Mouse (Mus musculus) forelimb bud, embryonic 11.5 days (tissue): ENCODE measurements around the gene Sox5.
A peak's percentile ranks its signal among the peaks of the same experiment; 100 is the strongest.

ENCODE experiments used
- DNase-seq: peaks from one replicate; pipeline ENCODE4 v3.0.0-alpha.2; 2012; ENCODE audit warnings: low read depth, low spot score

The Sox5 gene

GRCm38 (mm10) chr6:144429276-144429675, 352.5 kb downstream of the Sox5 start:
- no peak for DNase-seq

- DNase-seq: no peak
Measured at GRCm38 (mm10) chr6:144408030-144408429, 373.7 kb downstream of the Sox5 start.

- peak; percentile 73 for DNase-seq
Measured at GRCm38 (mm10) chr6:144398115-144398514, 383.7 kb downstream of the Sox5 start.

- DNase-seq: no peak
Measured at GRCm38 (mm10) chr6:144393151-144393550, 388.6 kb downstream of the Sox5 start.

GRCm38 (mm10) chr6:144389333-144390054, 392.3 kb downstream of the Sox5 start:
- DNase-seq: no peak

- no peak for DNase-seq
Measured at GRCm38 (mm10) chr6:144387539-144388255, 394.1 kb downstream of the Sox5 start.

GRCm38 (mm10) chr6:144380641-144381040, 401.1 kb downstream of the Sox5 start:
- no peak for DNase-seq

DNA sequence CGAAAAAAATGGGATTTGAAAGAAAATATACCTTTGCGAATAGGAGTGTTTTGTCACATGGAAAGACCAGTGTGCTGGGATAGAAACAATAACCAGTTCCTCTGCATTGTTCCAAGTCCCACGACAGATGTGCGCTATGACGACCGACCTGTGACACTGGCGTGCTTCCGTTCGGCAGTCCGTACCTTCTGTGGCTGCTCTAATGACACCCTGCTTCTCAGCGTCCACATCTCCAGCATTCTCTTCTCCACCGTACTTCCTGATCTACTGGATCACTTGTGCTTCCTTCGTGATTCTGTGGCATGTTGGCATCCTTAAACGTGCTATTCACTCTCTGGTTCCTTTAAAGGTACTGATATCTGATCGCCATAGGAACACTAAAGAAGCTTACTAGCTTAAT, 401.6 kb downstream of the Sox5 start:
- no peak for DNase-seq

GRCm38 (mm10) chr6:144374810-144375209, 407.0 kb downstream of the Sox5 start:
- DNase-seq: no peak

GRCm38 (mm10) chr6:144370699-144371098, 411.1 kb downstream of the Sox5 start:
- DNase-seq: no peak

GRCm38 (mm10) chr6:144367626-144368077, 414.1 kb downstream of the Sox5 start:
- no peak for DNase-seq

DNA sequence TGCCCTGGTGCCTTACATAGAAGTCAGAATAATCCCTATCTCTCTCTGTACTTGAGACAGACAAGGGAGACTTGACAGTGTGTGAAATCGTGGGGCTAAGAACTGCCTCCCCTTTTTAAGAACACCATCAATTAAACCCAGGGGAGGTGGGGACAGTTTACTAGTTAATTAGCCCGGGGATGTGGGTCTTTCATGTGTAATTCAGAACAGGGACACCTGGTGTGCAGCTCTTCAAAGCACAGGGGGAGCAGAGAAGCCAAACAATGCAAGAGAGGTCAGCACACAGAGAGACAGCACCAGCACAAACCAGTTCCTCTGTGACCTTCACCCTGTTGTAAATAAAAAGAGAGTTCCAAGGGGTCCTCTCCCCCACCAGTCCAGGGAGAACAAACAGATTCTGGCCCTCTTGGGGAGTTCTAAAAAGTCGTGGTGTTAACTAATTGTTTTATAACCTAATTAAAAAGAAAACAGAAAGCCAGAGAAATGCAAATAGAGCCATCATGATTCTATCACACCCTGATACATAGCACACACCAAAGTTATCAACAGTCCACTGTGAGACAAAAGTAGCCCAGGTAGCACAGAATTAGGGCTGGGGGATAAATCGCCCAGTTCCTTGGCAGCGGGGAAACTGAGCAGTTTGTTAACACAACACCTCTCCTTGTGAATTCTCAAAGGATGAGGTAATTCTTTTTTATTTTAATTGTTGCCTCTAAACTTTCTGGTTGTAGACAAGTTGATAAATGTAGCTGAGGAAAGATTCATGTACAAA, 420.3 kb downstream of the Sox5 start:
- peak; percentile 46 for DNase-seq

- DNase-seq: no peak
Measured at GRCm38 (mm10) chr6:144357081-144357480, 424.7 kb downstream of the Sox5 start.

GRCm38 (mm10) chr6:144351049-144351448, 430.7 kb downstream of the Sox5 start:
- no peak for DNase-seq

- DNase-seq: no peak
Measured at GRCm38 (mm10) chr6:144343338-144343737, 438.4 kb downstream of the Sox5 start.

DNA sequence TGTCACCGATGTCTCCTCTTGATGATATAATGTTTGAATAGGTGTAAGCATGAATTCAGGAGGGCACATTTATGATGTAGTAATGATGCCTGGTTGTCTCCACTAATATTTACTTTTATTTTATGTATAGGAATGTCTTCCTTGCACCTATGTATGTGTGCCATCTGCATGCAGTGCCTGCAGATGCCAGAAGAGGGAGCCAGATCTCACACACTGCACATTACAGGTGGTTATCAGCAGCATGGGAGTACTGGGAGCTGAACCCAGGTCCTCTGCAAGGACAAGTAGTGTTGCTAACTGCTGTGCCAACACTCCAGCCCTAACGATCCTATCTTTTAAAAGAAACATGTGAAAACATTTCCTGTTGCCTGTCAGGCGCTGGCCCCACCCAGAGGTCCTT, 442.2 kb downstream of the Sox5 start:
- no peak for DNase-seq

GRCm38 (mm10) chr6:144339006-144339405, 442.8 kb downstream of the Sox5 start:
- no peak for DNase-seq

- DNase-seq: no peak
Measured at GRCm38 (mm10) chr6:144338221-144338620, 443.6 kb downstream of the Sox5 start.

GRCm38 (mm10) chr6:144337436-144337969, 444.3 kb downstream of the Sox5 start:
- DNase-seq: no peak

- no peak for DNase-seq
Measured at GRCm38 (mm10) chr6:144336789-144337188, 445.0 kb downstream of the Sox5 start.

GRCm38 (mm10) chr6:144333146-144333545, 448.6 kb downstream of the Sox5 start:
- no peak for DNase-seq

DNA sequence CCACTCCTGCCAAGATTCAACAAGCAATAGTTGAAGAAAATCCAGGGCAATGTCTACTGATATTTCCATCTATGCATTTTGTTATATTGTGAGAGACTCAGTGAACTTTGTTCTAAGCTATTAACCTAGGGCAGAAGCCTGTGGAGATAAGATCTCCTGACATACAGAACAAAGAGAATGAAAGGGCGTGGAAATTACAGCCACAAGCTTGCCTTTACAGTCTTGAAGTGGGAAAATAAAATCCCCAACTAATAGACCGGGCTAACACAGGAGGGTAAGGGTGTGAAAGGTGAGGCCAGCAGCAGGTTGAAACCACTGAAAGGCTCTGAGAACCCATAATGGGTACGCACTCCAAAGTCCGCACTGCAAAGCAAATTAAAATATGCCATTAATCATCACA, 449.8 kb downstream of the Sox5 start:
- no peak for DNase-seq
